Mouse (Mus musculus): ENCODE data around the gene Zfp462. TPM values are rescaled to one million over a fixed set of nuclear protein-coding genes. Genes with fewer than 3 reads are reported as not detected.
"Not testable (repeated sequence)": the region's sequence is repeated elsewhere in the genome, so short reads cannot be mapped to it uniquely, and the experiment has no call there.

The Zfp462 gene
- total RNA-seq, 2 experiments from 2014 or later: 39.9 to 61.7 TPM

- DNase-seq: no peak
These were observed 6.0 kb downstream of the Zfp462 start for GRCm38 (mm10) chr4:54950866-54951265.

- DNase-seq: no peak
These were observed 9.0 kb downstream of the Zfp462 start for GRCm38 (mm10) chr4:54953657-54954395.

- DNase-seq: no peak
These were observed 9.6 kb downstream of the Zfp462 start for GRCm38 (mm10) chr4:54954455-54954854.

- no peak for DNase-seq
These were observed 15.9 kb downstream of the Zfp462 start for GRCm38 (mm10) chr4:54960776-54961175.

- DNase-seq: no peak
These were observed 17.3 kb downstream of the Zfp462 start for GRCm38 (mm10) chr4:54962141-54962540.

- no peak for DNase-seq
These were observed 18.7 kb downstream of the Zfp462 start for GRCm38 (mm10) chr4:54963551-54963950.

- DNase-seq: peak in 1 of 2 experiments; percentile 40
These were observed 20.4 kb downstream of the Zfp462 start for GRCm38 (mm10) chr4:54965169-54965695.

GRCm38 (mm10) chr4:54966161-54966806, 21.4 kb downstream of the Zfp462 start:
- DNase-seq: peak; percentile 82 to 84

GRCm38 (mm10) chr4:54967166-54967565, 22.3 kb downstream of the Zfp462 start:
- DNase-seq: no peak

- DNase-seq: peak; percentile 86 to 88
These were observed 22.9 kb downstream of the Zfp462 start for GRCm38 (mm10) chr4:54967721-54968120.

- no peak for DNase-seq
These were observed 24.9 kb downstream of the Zfp462 start for GRCm38 (mm10) chr4:54969671-54970295.

- no peak for DNase-seq
These were observed 26.5 kb downstream of the Zfp462 start for GRCm38 (mm10) chr4:54971386-54971785.

- peak; percentile 49 to 65 for DNase-seq
These were observed 27.2 kb downstream of the Zfp462 start for GRCm38 (mm10) chr4:54972096-54972495.

GRCm38 (mm10) chr4:54972827-54973560, 28.1 kb downstream of the Zfp462 start:
- peak; percentile 49 to 51 for DNase-seq

GRCm38 (mm10) chr4:54979771-54980472, 35.1 kb downstream of the Zfp462 start:
- DNase-seq: peak; percentile 77 to 79

GRCm38 (mm10) chr4:54984502-54984901, 39.7 kb downstream of the Zfp462 start:
- DNase-seq: no peak

- no peak for DNase-seq
These were observed 41.8 kb downstream of the Zfp462 start for GRCm38 (mm10) chr4:54986671-54987070.

- no peak for DNase-seq
These were observed 42.4 kb downstream of the Zfp462 start for GRCm38 (mm10) chr4:54987256-54987655.

GRCm38 (mm10) chr4:54987926-54988325, 43.1 kb downstream of the Zfp462 start:
- no peak for DNase-seq

GRCm38 (mm10) chr4:54991973-54992372, 47.1 kb downstream of the Zfp462 start:
- no peak for DNase-seq

- not testable (repeated sequence) for DNase-seq
These were observed 48.2 kb downstream of the Zfp462 start for GRCm38 (mm10) chr4:54993001-54993400.

Data from adrenal gland, postnatal 36 days (tissue).